Mouse (Mus musculus): ENCODE data around the gene Mucl2.
"Not testable (repeated sequence)": the region's sequence is repeated elsewhere in the genome, so short reads cannot be mapped to it uniquely, and the experiment has no call there.

Gene Mucl2

GRCm38 (mm10) chr15:103899212-103899611 is at the start of gene Mucl2:
Gene Mucl2, minus strand, starts transcription at chr15:103899312.
- no peak for DNase-seq

- not testable (repeated sequence) for DNase-seq
These were observed 13.9 kb upstream of the Mucl2 start for GRCm38 (mm10) chr15:103913061-103913460.
